Mouse (Mus musculus): ENCODE measurements around the gene Slc38a8. TPM values are rescaled to one million over a fixed set of nuclear protein-coding genes. Genes with fewer than 3 reads are reported as not detected.

Slc38a8 gene
- polyA plus RNA-seq, 1 experiment, result not detected

GRCm38 (mm10) chr8:119440250-119440951 is 61.1 kb downstream of the Slc38a8 start:
- Histone ChIP-seq H3K79me2 (ENCODE audit: control insufficient read depth, insufficient read depth) (peaks cover 21% of the 10 kb centered on the region), H3K27me3 (ENCODE audit: control insufficient read depth, insufficient read depth, insufficient read length) (no peaks in the 10 kb centered on the region), H3K4me3 (no peak overlapping the region), H3K36me3 (ENCODE audit: control insufficient read depth, insufficient read depth) (peaks cover 16% of the 10 kb centered on the region), H3ac (ENCODE audit: control insufficient read depth, insufficient read length) (no peak overlapping the region), H3K4me2 (ENCODE audit: low read depth) (peak overlapping the region; percentile 79)
- TF ChIP-seq POLR2A (IDR thresholded peaks at IDR 0.05; ENCODE audit: insufficient read length, low read depth), result peak; percentile 17
- no peak for TF ChIP-seq MYOD1 (IDR thresholded peaks at IDR 0.05; ENCODE audit: control insufficient read depth in 1 of 3, insufficient read length in 2 of 3, low read depth in 2 of 3)

- Histone ChIP-seq H3K4me2 (ENCODE audit: low read depth) (peak overlapping the region; percentile 79), H3K27me3 (ENCODE audit: control insufficient read depth, insufficient read depth, insufficient read length) (no peaks in the 10 kb centered on the region), H3K4me3 (no peak overlapping the region), H3K36me3 (ENCODE audit: control insufficient read depth, insufficient read depth) (peaks cover 16% of the 10 kb centered on the region), H3K79me2 (ENCODE audit: control insufficient read depth, insufficient read depth) (peaks cover 21% of the 10 kb centered on the region), H3ac (ENCODE audit: control insufficient read depth, insufficient read length) (no peak overlapping the region)
- peak; percentile 88 to 99 (median 99) for TF ChIP-seq MYOD1 (IDR thresholded peaks at IDR 0.05; ENCODE audit: control insufficient read depth in 1 of 3, insufficient read length in 2 of 3, low read depth in 2 of 3)
- TF ChIP-seq TCF3 (IDR thresholded peaks at IDR 0.05; ENCODE audit: insufficient read length, low read depth), result peak; percentile 85
- TF ChIP-seq MYOG (IDR thresholded peaks at IDR 0.05; ENCODE audit: control insufficient read depth in 1 of 3, insufficient read depth in 1 of 3, insufficient read length in 2 of 3, low read depth in 2 of 3), result peak; percentile 50 to 98 (median 97)
- no peak for TF ChIP-seq USF1 (IDR thresholded peaks at IDR 0.05; ENCODE audit: low read depth)
- TF ChIP-seq POLR2A (IDR thresholded peaks at IDR 0.05; ENCODE audit: insufficient read length, low read depth), result peak; percentile 32
- TF ChIP-seq MAX (IDR thresholded peaks at IDR 0.05; ENCODE audit: low read depth), result no peak
- peak; percentile 76 for TF ChIP-seq SRF (IDR thresholded peaks at IDR 0.05; ENCODE audit: control insufficient read depth, insufficient read length, low read depth)
These were observed 61.6 kb downstream of the Slc38a8 start for GRCm38 (mm10) chr8:119439893-119440249.

DNA sequence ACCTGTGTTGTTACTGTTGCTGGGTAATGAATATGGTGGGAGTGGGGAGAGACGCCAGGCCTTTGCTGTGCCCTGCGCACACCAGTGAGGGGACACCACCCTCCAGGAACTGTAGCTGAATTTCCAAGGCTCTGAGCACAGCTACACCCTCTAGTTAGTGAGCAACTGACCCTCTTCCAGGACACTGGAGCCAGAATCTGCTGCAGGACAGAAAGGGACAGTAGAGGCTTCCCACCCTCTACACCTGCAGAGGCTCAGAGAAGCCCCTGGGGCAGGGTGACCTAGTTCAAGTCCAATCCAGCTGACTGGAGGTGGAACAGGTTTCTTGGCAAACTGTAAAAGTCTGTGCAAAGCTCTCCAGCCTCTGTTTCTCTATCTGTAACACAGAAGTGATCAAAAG is 62.1 kb downstream of the Slc38a8 start:
- Histone ChIP-seq H3ac (ENCODE audit: control insufficient read depth, insufficient read length) (no peak overlapping the region), H3K4me2 (ENCODE audit: low read depth) (peak overlapping the region; percentile 79), H3K4me3 (peak overlapping the region; percentile 69), H3K27me3 (ENCODE audit: control insufficient read depth, insufficient read depth, insufficient read length) (no peaks in the 10 kb centered on the region), H3K79me2 (ENCODE audit: control insufficient read depth, insufficient read depth) (peaks cover 21% of the 10 kb centered on the region), H3K36me3 (ENCODE audit: control insufficient read depth, insufficient read depth) (peaks cover 16% of the 10 kb centered on the region)
- TF ChIP-seq MYOD1 (IDR thresholded peaks at IDR 0.05; ENCODE audit: control insufficient read depth in 1 of 3, insufficient read length in 2 of 3, low read depth in 2 of 3) (no peak), MAX (IDR thresholded peaks at IDR 0.05; ENCODE audit: low read depth) (no peak), USF1 (IDR thresholded peaks at IDR 0.05; ENCODE audit: low read depth) (no peak), E2F4 (IDR thresholded peaks at IDR 0.05; ENCODE audit: insufficient read depth) (no peak), SRF (IDR thresholded peaks at IDR 0.05; ENCODE audit: control insufficient read depth, insufficient read length, low read depth) (no peak), POLR2AphosphoS2 (IDR thresholded peaks at IDR 0.05; ENCODE audit: insufficient read length, low read depth) (no peak), POLR2A (IDR thresholded peaks at IDR 0.05; ENCODE audit: insufficient read length, low read depth) (no peak), REST (IDR thresholded peaks at IDR 0.05; ENCODE audit: insufficient read depth, insufficient read length) (no peak), MYOG (IDR thresholded peaks at IDR 0.05; ENCODE audit: control insufficient read depth in 1 of 3, insufficient read depth in 1 of 3, insufficient read length in 2 of 3, low read depth in 2 of 3) (no peak), CEBPB (IDR thresholded peaks at IDR 0.05; ENCODE audit: insufficient read depth, poor library complexity, severe bottlenecking) (no peak), TCF12 (IDR thresholded peaks at IDR 0.05; ENCODE audit: insufficient read depth, poor library complexity, severe bottlenecking) (no peak), TCF3 (IDR thresholded peaks at IDR 0.05; ENCODE audit: insufficient read length, low read depth) (no peak)

DNA sequence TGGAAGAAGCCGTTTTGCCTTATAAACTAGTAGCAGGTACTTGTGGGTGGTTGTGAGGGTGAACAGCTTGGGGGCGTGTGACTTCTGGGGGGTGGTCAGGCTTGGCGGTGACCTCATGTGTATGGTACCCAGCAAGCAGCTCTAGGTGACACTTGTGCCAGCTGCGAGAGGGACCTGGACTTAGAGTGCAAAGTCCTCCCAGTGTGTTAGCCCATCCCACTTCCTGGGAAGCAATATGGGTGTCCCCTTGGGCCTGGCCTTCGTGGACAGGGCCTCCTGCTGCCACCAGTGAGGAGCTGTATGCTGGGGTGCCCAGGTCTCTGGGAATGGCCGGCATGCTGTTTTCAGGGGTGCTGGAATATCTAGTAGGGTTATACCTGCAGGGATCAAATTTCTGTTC is 62.6 kb downstream of the Slc38a8 start:
- Histone ChIP-seq H3K36me3 (ENCODE audit: control insufficient read depth, insufficient read depth) (peaks cover 16% of the 10 kb centered on the region), H3ac (ENCODE audit: control insufficient read depth, insufficient read length) (no peak overlapping the region), H3K4me2 (ENCODE audit: low read depth) (peak overlapping the region; percentile 79), H3K27me3 (ENCODE audit: control insufficient read depth, insufficient read depth, insufficient read length) (no peaks in the 10 kb centered on the region), H3K4me3 (peak overlapping the region; percentile 69), H3K79me2 (ENCODE audit: control insufficient read depth, insufficient read depth) (peaks cover 21% of the 10 kb centered on the region)
- no peak for TF ChIP-seq POLR2A (IDR thresholded peaks at IDR 0.05; ENCODE audit: insufficient read length, low read depth)
- peak in 1 of 3 experiments; percentile 12 for TF ChIP-seq MYOG (IDR thresholded peaks at IDR 0.05; ENCODE audit: control insufficient read depth in 1 of 3, insufficient read depth in 1 of 3, insufficient read length in 2 of 3, low read depth in 2 of 3)

DNA sequence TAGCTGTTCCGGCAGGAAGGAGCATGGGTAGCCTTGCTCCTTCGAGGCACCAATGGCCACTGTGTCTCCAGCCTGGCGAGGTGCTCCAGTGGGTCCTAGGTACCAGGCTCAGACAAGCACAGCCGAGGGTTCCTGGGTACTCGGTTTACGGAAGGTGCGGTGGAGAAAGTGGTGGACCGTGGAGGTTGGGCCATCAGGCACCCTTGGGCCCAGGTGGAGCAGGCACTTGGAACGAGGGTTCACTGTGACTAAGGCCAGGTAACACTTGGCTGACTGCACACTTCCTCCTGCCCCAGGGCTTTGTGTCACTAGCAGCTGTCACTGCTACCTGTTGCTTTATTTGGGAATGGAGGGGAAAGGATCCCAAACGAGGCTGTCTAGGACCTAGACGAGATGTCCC is 64.0 kb downstream of the Slc38a8 start:
- Histone ChIP-seq H3ac (ENCODE audit: control insufficient read depth, insufficient read length) (peak overlapping the region; percentile 34), H3K36me3 (ENCODE audit: control insufficient read depth, insufficient read depth) (peaks cover 10% of the 10 kb centered on the region), H3K27me3 (ENCODE audit: control insufficient read depth, insufficient read depth, insufficient read length) (no peaks in the 10 kb centered on the region), H3K79me2 (ENCODE audit: control insufficient read depth, insufficient read depth) (peaks cover 21% of the 10 kb centered on the region), H3K4me3 (peak overlapping the region; percentile 69), H3K4me2 (ENCODE audit: low read depth) (peak overlapping the region; percentile 79)
- TF ChIP-seq MYOG (IDR thresholded peaks at IDR 0.05; ENCODE audit: control insufficient read depth in 1 of 3, insufficient read depth in 1 of 3, insufficient read length in 2 of 3, low read depth in 2 of 3) (no peak), TCF12 (IDR thresholded peaks at IDR 0.05; ENCODE audit: insufficient read depth, poor library complexity, severe bottlenecking) (no peak), CEBPB (IDR thresholded peaks at IDR 0.05; ENCODE audit: insufficient read depth, poor library complexity, severe bottlenecking) (no peak), MYOD1 (IDR thresholded peaks at IDR 0.05; ENCODE audit: control insufficient read depth in 1 of 3, insufficient read length in 2 of 3, low read depth in 2 of 3) (no peak), USF1 (IDR thresholded peaks at IDR 0.05; ENCODE audit: low read depth) (no peak), MAX (IDR thresholded peaks at IDR 0.05; ENCODE audit: low read depth) (no peak), SRF (IDR thresholded peaks at IDR 0.05; ENCODE audit: control insufficient read depth, insufficient read length, low read depth) (no peak), TCF3 (IDR thresholded peaks at IDR 0.05; ENCODE audit: insufficient read length, low read depth) (no peak), REST (IDR thresholded peaks at IDR 0.05; ENCODE audit: insufficient read depth, insufficient read length) (no peak), POLR2AphosphoS2 (IDR thresholded peaks at IDR 0.05; ENCODE audit: insufficient read length, low read depth) (no peak), E2F4 (IDR thresholded peaks at IDR 0.05; ENCODE audit: insufficient read depth) (no peak), POLR2A (IDR thresholded peaks at IDR 0.05; ENCODE audit: insufficient read length, low read depth) (no peak)

Data from myocyte (in vitro differentiated cells).